Mouse (Mus musculus) brain, embryonic 14.5 days (tissue): ENCODE data around the gene Olfr1368. TPM values are rescaled to one million over a fixed set of nuclear protein-coding genes. Genes with fewer than 3 reads are reported as not detected.
A peak's percentile ranks its signal among the peaks of the same experiment; 100 is the strongest.

ENCODE experiments used
- DNase-seq: peaks from one replicate; pipeline ENCODE4 v3.0.0-alpha.2; 2011; ENCODE audit warnings: low read depth
- CTCF ChIP-seq: fragments of 200-500 bp; IDR thresholded peaks from 2 replicates; pipeline ENCODE4 v1.5.1; 2012; ENCODE audit warnings: inconsistent platforms, mild to moderate bottlenecking, moderate library complexity, borderline replicate concordance; ENCODE audit not compliant: insufficient read depth, insufficient read length; ENCODE audit errors: extremely low read depth
- POLR2A ChIP-seq: fragments of 200-500 bp; IDR thresholded peaks from 2 replicates; pipeline ENCODE4 v1.6.1; 2012; ENCODE audit warnings: mild to moderate bottlenecking, inconsistent platforms, borderline replicate concordance; ENCODE audit not compliant: poor library complexity, insufficient read depth, insufficient read length, severe bottlenecking; ENCODE audit errors: extremely low read depth
- polyA plus RNA-seq: library from polyadenylated mRNA; depleted of rRNA; stranded (reverse); fragments of >200 nt; gene quantifications from 2 replicates; pipeline ENCODE4 v1.2.3, GENCODE M21; 2012

The Olfr1368 gene
- polyA plus RNA-seq, 1 experiment: not detected

DNA sequence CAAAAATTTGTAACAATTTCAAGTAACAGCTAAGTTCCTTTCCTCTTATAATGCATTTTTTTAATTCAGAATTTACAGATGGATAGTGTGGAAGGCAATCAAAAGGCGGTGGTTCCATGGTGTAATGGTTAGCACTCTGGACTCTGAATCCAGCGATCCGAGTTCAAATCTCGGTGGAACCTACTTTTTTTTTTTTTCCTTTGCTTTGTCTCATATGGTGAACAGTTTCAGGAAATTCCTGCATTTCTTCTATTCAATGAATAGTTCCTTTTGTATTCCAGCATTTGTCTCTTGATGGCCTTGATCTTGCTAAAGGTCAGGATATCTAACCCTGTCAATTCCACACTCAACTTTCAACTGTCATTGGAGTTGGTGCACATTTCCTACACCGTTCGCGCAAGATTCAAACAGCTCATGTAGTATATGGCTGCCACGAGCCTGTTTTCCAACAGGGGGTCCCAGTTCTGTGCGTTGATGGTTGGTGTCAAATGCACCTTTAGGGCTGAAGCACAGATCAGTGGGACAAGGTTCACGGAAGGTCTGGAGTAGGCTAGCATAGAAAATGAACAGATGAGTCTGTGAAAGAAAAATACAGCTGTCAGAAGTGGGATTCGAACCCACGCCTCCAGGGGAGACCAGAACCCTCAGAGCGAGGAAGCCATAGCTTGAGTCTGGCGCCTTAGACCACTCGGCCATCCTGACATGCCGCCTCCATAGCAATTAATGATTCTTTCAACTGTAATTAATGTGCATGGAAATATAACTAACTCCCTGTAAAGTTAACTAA, 26.8 kb upstream of the Olfr1368 start:
- no peak for TF ChIP-seq CTCF
- TF ChIP-seq POLR2A: no peak
- DNase-seq: peak; percentile 80

DNA sequence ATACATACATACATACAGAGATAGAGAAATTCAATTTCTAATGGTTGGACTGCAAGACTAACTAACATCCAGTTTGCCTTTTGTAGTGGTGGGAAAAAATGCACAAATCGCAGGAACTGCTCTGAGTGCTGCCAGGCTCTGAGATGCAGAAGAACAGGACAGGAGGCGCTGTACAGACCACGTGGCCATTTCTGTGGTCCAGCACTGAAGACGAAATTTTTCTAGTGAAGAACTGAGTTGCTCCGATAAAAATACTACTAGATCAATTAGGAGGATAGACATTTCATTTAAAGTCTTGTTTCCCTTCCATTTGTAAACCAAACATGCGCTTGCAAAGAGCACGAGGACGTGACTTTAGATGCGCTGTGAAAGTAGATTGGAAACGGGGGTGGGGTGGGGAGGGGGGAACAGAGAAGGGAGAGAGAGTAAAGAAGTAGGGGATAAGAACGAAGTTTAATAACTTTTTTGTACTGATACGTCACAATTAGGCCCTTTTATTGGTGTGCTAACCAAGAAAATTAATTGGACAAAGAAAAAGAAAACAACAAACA, 26.0 kb upstream of the Olfr1368 start:
- no peak for TF ChIP-seq POLR2A
- peak; percentile 26; the same call in 1 of the 2 replicates for TF ChIP-seq CTCF
- peak; percentile 84 for DNase-seq

DNA sequence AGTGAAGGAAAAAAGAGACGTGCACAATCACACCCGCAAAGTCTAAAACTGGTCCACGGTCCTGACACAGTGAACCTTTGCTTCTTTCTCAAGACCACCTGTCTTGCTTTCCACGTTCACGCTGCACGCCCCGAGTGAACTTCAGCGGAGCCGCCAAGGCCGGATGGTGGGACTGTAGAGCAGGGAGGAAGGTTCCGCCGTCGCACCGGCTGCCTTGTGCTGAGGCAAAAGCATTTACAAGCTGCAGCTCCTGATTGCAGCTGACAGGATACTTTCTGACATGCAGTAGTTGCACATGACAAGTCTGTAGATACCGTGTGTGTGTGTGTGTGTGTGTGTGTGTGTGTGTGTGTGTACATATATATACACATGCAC, 25.5 kb upstream of the Olfr1368 start:
- no peak for TF ChIP-seq CTCF
- TF ChIP-seq POLR2A: no peak
- DNase-seq: peak; percentile 60

DNA sequence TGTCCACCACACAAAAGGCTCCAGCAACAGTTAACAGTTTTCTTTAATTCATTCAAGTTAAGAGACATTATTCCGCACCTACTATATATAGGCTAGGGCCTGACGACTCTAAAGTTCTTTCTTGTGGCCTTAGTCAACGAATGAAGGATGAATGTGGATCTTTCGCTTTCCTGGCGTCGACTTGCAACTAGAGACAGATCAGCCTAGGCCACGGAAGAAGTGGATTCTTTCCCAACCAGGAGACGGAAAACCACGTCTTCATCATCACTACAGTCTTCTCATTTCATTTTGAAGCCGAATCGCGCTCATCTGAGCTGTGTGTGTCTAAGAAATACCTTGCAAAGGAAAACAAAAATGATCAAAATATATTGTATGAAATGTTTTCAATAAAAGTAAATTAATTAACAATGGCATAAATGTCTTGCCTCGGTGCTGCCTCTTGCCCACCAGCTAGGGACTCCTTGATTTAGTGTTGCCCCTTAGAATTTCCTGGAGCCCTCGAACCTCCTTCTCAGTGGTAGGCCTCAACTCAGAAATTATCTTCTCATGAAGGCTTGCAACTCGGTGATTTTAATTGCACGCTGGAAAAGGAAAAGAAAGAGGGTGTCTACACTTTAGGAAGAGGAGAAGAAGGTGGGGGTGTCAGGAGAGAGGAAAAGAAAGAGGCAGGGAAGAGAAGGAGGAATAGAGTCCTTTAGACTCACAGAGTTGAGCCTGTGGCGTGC, 24.9 kb upstream of the Olfr1368 start:
- DNase-seq: peak; percentile 5
- TF ChIP-seq CTCF (no peak), POLR2A (no peak)

DNA sequence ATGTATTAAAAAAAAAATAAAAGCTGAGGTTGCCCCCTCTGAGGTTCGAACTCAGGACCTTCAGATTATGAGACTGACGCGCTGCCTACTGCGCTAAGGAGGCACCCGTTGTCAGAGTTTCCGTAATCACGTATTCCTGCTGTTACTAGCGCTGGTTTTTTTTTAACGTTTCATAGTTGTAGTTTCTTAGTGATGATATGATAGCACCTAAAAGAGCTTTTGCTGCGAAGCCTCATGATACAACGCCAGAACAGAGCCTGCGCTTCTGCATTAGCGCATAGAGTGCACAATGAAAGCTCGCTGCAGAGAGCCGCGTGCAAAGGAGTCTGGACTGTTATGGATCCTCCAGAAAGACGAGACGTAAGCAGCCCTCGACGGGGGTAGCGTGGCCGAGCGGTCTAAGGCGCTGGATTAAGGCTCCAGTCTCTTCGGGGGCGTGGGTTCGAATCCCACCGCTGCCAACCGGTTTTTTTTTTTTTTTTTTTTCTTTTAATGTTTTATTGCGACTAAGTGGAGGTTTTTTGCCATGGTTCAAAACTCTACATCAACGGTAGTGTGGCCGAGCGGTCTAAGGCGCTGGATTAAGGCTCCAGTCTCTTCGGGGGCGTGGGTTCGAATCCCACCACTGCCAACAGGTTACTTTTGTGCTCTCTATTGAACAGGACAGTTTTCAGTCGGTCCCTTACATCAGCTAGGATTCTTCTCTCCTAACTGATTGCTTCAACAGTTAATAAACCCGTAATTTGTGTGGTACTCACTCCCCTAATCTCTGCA, 24.2 kb upstream of the Olfr1368 start:
- peak; percentile 91 for DNase-seq
- TF ChIP-seq CTCF (no peak), POLR2A (no peak)

DNA sequence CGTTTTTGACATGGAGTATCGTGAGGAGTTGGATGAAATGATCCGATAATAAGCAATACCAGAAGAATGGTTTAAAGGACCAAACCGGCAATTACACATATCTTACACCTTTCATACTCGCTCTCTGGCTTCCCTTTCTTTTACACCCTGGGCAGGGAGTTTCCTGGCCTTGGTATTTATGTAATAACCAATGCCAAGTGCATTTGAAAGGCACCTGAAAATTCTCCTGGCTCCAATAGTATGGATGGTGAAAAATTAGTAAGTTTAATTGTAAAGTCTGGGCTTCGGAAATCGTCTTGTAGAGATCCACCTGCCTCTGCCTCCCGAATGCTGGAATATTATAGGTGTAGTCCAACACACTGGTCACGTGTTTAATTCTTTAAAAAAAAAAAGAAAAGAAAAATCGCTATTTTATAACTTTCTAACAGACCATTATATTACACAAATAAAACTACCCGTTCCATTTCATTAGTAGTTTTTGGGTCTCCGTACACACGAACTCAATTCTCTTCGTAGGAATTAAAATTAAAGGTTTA, 23.5 kb upstream of the Olfr1368 start:
- DNase-seq: peak; percentile 22
- TF ChIP-seq CTCF: no peak
- no peak for TF ChIP-seq POLR2A

DNA sequence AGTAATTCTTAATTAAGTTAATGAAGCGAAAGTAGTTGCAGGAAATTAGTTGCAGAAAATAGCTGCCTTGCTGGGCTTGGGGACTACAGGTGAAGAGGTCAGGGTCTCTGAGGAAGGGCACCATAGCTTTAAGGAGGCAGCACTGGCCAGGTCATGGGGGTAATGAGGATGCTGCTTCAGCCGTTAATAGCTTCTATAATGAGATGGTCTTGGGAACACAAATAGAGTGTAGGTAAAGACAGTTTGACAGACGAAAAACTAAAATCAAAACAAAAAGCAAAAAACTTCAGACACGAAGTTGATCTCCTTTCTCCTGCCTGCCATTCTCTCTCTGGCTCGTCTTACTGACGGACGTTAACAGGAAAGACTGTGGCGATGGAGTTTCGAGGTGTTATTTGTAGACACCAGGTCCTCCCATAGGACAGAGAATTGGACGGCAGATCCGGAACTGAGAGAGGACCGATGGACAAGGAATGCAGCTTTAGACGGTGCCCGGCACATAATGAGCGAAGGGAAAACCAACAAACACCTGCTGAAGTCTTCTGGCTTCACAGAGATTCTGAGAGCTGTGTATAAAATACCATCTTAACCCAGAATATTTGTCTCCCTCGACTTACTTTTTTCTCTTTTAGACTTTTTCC, 22.8 kb upstream of the Olfr1368 start:
- TF ChIP-seq CTCF: no peak
- TF ChIP-seq POLR2A: no peak
- peak; percentile 62 for DNase-seq

DNA sequence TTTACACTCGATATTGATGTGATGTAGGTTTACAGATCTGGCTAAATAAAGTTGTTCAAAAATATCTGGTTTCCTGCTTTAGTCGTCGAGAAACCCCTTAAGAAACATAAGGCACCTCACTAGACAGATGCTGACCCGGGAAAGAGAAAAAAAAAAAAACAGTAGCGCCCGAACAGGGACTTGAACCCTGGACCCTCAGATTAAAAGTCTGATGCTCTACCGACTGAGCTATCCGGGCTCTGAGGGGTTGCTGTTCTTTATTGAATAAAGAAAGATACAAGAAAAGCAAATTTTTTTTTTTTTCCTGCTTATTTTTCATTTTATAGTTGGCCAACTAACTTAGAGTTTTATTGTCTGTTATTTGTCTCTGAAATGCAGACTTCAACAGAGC, 22.2 kb upstream of the Olfr1368 start:
- TF ChIP-seq CTCF (no peak), POLR2A (no peak)
- DNase-seq: no peak

DNA sequence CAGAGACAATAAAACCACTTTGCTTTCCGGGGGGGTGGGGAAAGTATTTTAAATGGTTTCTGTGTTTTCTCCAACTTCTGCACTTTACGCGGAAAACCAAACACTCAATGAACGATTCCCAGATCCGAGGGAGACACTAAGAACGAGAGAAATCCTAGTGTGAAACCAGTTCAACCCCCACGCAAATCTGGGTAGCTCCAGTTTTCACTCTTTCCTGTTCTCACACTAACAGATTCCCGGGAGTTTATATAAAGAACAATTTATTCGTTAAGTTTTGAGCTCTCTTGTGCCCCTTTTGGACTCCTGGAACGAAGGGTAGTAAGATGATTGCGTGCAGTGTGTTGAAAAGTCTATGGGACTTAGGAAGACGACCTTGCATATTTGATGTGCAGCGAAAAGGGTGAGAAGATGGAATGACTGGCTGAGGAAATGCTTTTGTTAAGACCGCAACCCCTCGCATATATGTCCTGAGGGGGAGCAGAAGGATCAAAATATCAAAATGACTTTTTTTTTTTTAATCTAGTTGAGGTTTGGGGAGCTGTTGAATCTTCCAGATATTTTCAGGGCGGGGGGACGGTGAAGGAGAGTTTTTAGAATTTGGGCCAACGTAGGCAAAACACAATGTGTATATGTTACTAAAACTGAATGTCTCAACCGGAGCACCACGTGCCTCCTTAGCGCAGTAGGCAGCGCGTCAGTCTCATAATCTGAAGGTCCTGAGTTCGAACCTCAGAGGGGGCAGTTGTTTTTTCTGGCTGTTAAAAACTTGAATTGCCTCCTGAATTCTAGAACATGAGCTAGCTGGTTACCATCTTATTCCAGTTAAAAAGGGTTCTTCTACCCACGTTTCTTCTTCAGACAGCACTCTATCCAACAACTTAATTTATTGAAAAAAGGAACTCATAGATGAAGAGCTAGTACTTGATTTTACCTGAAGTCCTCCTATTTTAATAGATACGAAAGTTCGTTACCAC, 21.6 kb upstream of the Olfr1368 start:
- peak; percentile 89 for DNase-seq
- TF ChIP-seq POLR2A: no peak
- TF ChIP-seq CTCF: no peak
